Mouse (Mus musculus) forebrain, embryonic 15.5 days (tissue): Measurements from ENCODE around the gene Rad51b. TPM values are rescaled to one million over a fixed set of nuclear protein-coding genes. Genes with fewer than 3 reads are reported as not detected.

Experiments used
- ATAC-seq: fragments of 200-750 bp; cut with Nextera tagmentation; replicated peaks from 2 replicates; pipeline ENCODE4 v1.8.0; 2017; ENCODE audit warnings: mild to moderate bottlenecking, moderate TSS enrichment, moderate library complexity
- H3K27ac ChIP-seq: fragments of 300-500 bp; sonication (generic); replicated peaks from 2 replicates; pipeline ENCODE4 v1.5.1; 2015; ENCODE audit warnings: mild to moderate bottlenecking, inconsistent platforms
- H3K27me3 ChIP-seq: fragments of 300-500 bp; sonication (generic); 2 replicates; pipeline ENCODE4 v1.6.1; 2015; ENCODE audit warnings: inconsistent platforms
- H3K36me3 ChIP-seq: fragments of 300-500 bp; sonication (generic); 2 replicates; pipeline ENCODE4 v1.6.1; 2015; ENCODE audit warnings: mild to moderate bottlenecking, inconsistent platforms
- H3K4me1 ChIP-seq: fragments of 300-500 bp; sonication (generic); 2 replicates; pipeline ENCODE4 v1.6.1; 2015; ENCODE audit warnings: inconsistent platforms
- H3K4me2 ChIP-seq: fragments of 300-500 bp; sonication (generic); replicated peaks from 2 replicates; pipeline ENCODE4 v1.6.1; 2015; ENCODE audit warnings: mild to moderate bottlenecking, inconsistent platforms
- H3K4me3 ChIP-seq: fragments of 300-500 bp; sonication (generic); 2 replicates; pipeline ENCODE4 v1.5.1; 2015; ENCODE audit warnings: mild to moderate bottlenecking, inconsistent platforms
- H3K9ac ChIP-seq: fragments of 300-500 bp; sonication (generic); replicated peaks from 2 replicates; pipeline ENCODE4 v1.6.1; 2015; ENCODE audit warnings: mild to moderate bottlenecking, inconsistent platforms
- H3K9me3 ChIP-seq: fragments of 300-500 bp; sonication (generic); 2 replicates; pipeline ENCODE4 v1.6.1; 2016; ENCODE audit warnings: inconsistent platforms
- WGBS: fragments of 180-500 bp; shearing (Covaris S2); methylation state at CpG from one replicate; pipeline ENCODE4 v1.1.7; 2015; ENCODE audit warnings: mixed read lengths; 5-methylcytosine and 5-hydroxymethylcytosine counted together
- polyA plus RNA-seq: library from polyadenylated mRNA; unstranded; fragments of >200 nt; fragmentation: Nextera tagmentation; extraction: Ambion mirVana; gene quantifications from 2 replicates; pipeline ENCODE4 v1.2.1, GENCODE M21; 2015

The Rad51b gene
- polyA plus RNA-seq, 1 experiment from 2014 or later, result 3.0 TPM

- no peak overlapping the region for H3K4me3 ChIP-seq
- no peaks in the 10 kb centered on the region for H3K27me3 ChIP-seq
- H3K9ac ChIP-seq, result no peak overlapping the region
- H3K9me3 ChIP-seq, result no peaks in the 10 kb centered on the region
- H3K4me1 ChIP-seq, result peaks cover 47% of the 10 kb centered on the region
- ATAC-seq, result no peak
- H3K27ac ChIP-seq, result peak overlapping the region; percentile 59
- no peak overlapping the region for H3K4me2 ChIP-seq
- 78% methylated on average over 4 of the region's 4 CpGs for WGBS
- H3K36me3 ChIP-seq, result no peaks in the 10 kb centered on the region
These were observed 209.3 kb downstream of the Rad51b start for GRCm38 (mm10) chr12:79506421-79506820.

GRCm38 (mm10) chr12:79507141-79507681, 210.1 kb downstream of the Rad51b start:
- Histone ChIP-seq H3K4me3 (no peak overlapping the region), H3K36me3 (no peaks in the 10 kb centered on the region), H3K27ac (peak overlapping the region; percentile 59), H3K4me1 (peaks cover 54% of the 10 kb centered on the region), H3K9me3 (no peaks in the 10 kb centered on the region), H3K27me3 (no peaks in the 10 kb centered on the region), H3K4me2 (no peak overlapping the region), H3K9ac (no peak overlapping the region)
- WGBS, result 5% methylated on average over 8 of the region's 8 CpGs
- ATAC-seq, result peak; percentile 57

- Histone ChIP-seq H3K4me3 (no peak overlapping the region), H3K4me1 (peaks cover 28% of the 10 kb centered on the region), H3K27me3 (no peaks in the 10 kb centered on the region), H3K9ac (no peak overlapping the region), H3K36me3 (no peaks in the 10 kb centered on the region), H3K9me3 (no peaks in the 10 kb centered on the region), H3K4me2 (no peak overlapping the region), H3K27ac (peak overlapping the region; percentile 92)
- 16% methylated on average over 11 of the region's 11 CpGs for WGBS
- peak; percentile 91 for ATAC-seq
These were observed 214.5 kb downstream of the Rad51b start for GRCm38 (mm10) chr12:79511454-79512204.

GRCm38 (mm10) chr12:79512205-79512886, 215.3 kb downstream of the Rad51b start:
- Histone ChIP-seq H3K27ac (peak overlapping the region; percentile 92), H3K9me3 (no peaks in the 10 kb centered on the region), H3K4me1 (peaks cover 22% of the 10 kb centered on the region), H3K27me3 (no peaks in the 10 kb centered on the region), H3K4me2 (no peak overlapping the region), H3K36me3 (no peaks in the 10 kb centered on the region), H3K9ac (no peak overlapping the region), H3K4me3 (no peak overlapping the region)
- 0 out of 2 replicates have a peak, but pooled peaks have one; percentile 32 for ATAC-seq
- 79% methylated on average over 10 of the region's 10 CpGs for WGBS

GRCm38 (mm10) chr12:79512982-79513681, 216.1 kb downstream of the Rad51b start:
- Histone ChIP-seq H3K9me3 (no peaks in the 10 kb centered on the region), H3K27ac (no peak overlapping the region), H3K27me3 (no peaks in the 10 kb centered on the region), H3K4me1 (peaks cover 17% of the 10 kb centered on the region), H3K9ac (no peak overlapping the region), H3K4me2 (no peak overlapping the region), H3K4me3 (no peak overlapping the region), H3K36me3 (no peaks in the 10 kb centered on the region)
- 92% methylated on average over 5 of the region's 5 CpGs for WGBS
- no peak for ATAC-seq

- Histone ChIP-seq H3K4me2 (no peak overlapping the region), H3K4me3 (no peak overlapping the region), H3K4me1 (peaks cover 17% of the 10 kb centered on the region), H3K27me3 (no peaks in the 10 kb centered on the region), H3K9ac (no peak overlapping the region), H3K27ac (no peak overlapping the region), H3K9me3 (no peaks in the 10 kb centered on the region), H3K36me3 (no peaks in the 10 kb centered on the region)
- no peak for ATAC-seq
- whole genome bisulfite sequencing, result 96% methylated on average over 3 of the region's 3 CpGs
These were observed 217.6 kb downstream of the Rad51b start for GRCm38 (mm10) chr12:79514680-79515079.

GRCm38 (mm10) chr12:79522374-79522773, 225.3 kb downstream of the Rad51b start:
- no peaks in the 10 kb centered on the region for H3K4me1 ChIP-seq
- WGBS, result 6% methylated on average over 1 of the region's 1 CpGs
- no peak overlapping the region for H3K9ac ChIP-seq
- no peaks in the 10 kb centered on the region for H3K27me3 ChIP-seq
- H3K27ac ChIP-seq, result no peak overlapping the region
- no peaks in the 10 kb centered on the region for H3K36me3 ChIP-seq
- no peak overlapping the region for H3K4me2 ChIP-seq
- 0 out of 2 replicates have a peak, but pooled peaks have one; percentile 53 for ATAC-seq
- no peaks in the 10 kb centered on the region for H3K9me3 ChIP-seq
- no peak overlapping the region for H3K4me3 ChIP-seq

- H3K9me3 ChIP-seq, result no peaks in the 10 kb centered on the region; the same call in 1 of the 2 replicates
- H3K36me3 ChIP-seq, result no peaks in the 10 kb centered on the region
- no peak for ATAC-seq
- no peak overlapping the region for H3K4me2 ChIP-seq
- H3K27ac ChIP-seq, result no peak overlapping the region
- WGBS, result 79% methylated on average over 14 of the region's 14 CpGs
- peaks cover under 1% of the 10 kb centered on the region for H3K4me1 ChIP-seq
- H3K4me3 ChIP-seq, result no peak overlapping the region
- no peaks in the 10 kb centered on the region for H3K27me3 ChIP-seq
- no peak overlapping the region for H3K9ac ChIP-seq
These were observed 228.1 kb downstream of the Rad51b start for GRCm38 (mm10) chr12:79524941-79525871.

GRCm38 (mm10) chr12:79525872-79526271, 228.8 kb downstream of the Rad51b start:
- Histone ChIP-seq H3K4me3 (no peak overlapping the region), H3K9me3 (no peaks in the 10 kb centered on the region; the same call in 1 of the 2 replicates), H3K36me3 (no peaks in the 10 kb centered on the region), H3K4me1 (peaks cover 7% of the 10 kb centered on the region), H3K27ac (no peak overlapping the region), H3K4me2 (no peak overlapping the region), H3K9ac (no peak overlapping the region), H3K27me3 (no peaks in the 10 kb centered on the region)
- no peak for ATAC-seq
- 35% methylated on average over 8 of the region's 8 CpGs for WGBS

- Histone ChIP-seq H3K9me3 (no peaks in the 10 kb centered on the region; the same call in 1 of the 2 replicates), H3K27ac (no peak overlapping the region), H3K4me1 (peaks cover 16% of the 10 kb centered on the region), H3K27me3 (no peaks in the 10 kb centered on the region), H3K9ac (no peak overlapping the region), H3K4me3 (no peak overlapping the region), H3K36me3 (no peaks in the 10 kb centered on the region), H3K4me2 (no peak overlapping the region)
- no peak for ATAC-seq
- 78% methylated on average over 3 of the region's 3 CpGs for WGBS
These were observed 230.1 kb downstream of the Rad51b start for GRCm38 (mm10) chr12:79527222-79527621.

GRCm38 (mm10) chr12:79530275-79530902, 233.3 kb downstream of the Rad51b start:
- H3K27ac ChIP-seq, result 0 out of 2 replicates have a peak overlapping the region, but pooled peaks have one; percentile 2
- H3K4me1 ChIP-seq, result peaks cover 23% of the 10 kb centered on the region
- no peak for ATAC-seq
- 15% methylated on average over 10 of the region's 10 CpGs for WGBS
- no peaks in the 10 kb centered on the region; the same call in 1 of the 2 replicates for H3K9me3 ChIP-seq
- H3K36me3 ChIP-seq, result no peaks in the 10 kb centered on the region
- H3K4me3 ChIP-seq, result no peak overlapping the region
- no peaks in the 10 kb centered on the region for H3K27me3 ChIP-seq
- H3K4me2 ChIP-seq, result no peak overlapping the region
- H3K9ac ChIP-seq, result no peak overlapping the region
